Mouse (Mus musculus): Measurements from ENCODE around the gene Gfap. TPM values are rescaled to one million over a fixed set of nuclear protein-coding genes. Genes with fewer than 3 reads are reported as not detected.

Gfap gene
- polyA plus RNA-seq, 1 experiment from 2014 or later, result 0.30 TPM

Other genes starting within 250 kb of the Gfap start
- 0.28 and 0.40 TPM in 2 replicates for gene Meioc, start 237.2 kb downstream of the Gfap start, polyA plus RNA-seq (2015; fragmentation: Nextera tagmentation; extraction: Ambion mirVana)
- gene Ccdc43, start 203.1 kb downstream of the Gfap start, polyA plus RNA-seq (2015; fragmentation: Nextera tagmentation; extraction: Ambion mirVana), result 34.4 and 38.2 TPM in 2 replicates
- 5.2 and 5.3 TPM in 2 replicates for gene Adam11, start 139.5 kb downstream of the Gfap start, polyA plus RNA-seq (2015; fragmentation: Nextera tagmentation; extraction: Ambion mirVana)
- 45.5 and 46.3 TPM in 2 replicates for gene Gjc1, start 81.2 kb downstream of the Gfap start, polyA plus RNA-seq (2015; fragmentation: Nextera tagmentation; extraction: Ambion mirVana)
- 6.4 and 9.9 TPM in 2 replicates for gene Higd1b, start 65.1 kb downstream of the Gfap start, polyA plus RNA-seq (2015; fragmentation: Nextera tagmentation; extraction: Ambion mirVana)
- 114 and 115 TPM in 2 replicates for gene Eftud2, start 19.9 kb downstream of the Gfap start, polyA plus RNA-seq (2015; fragmentation: Nextera tagmentation; extraction: Ambion mirVana)
- 0.64 and 0.77 TPM in 2 replicates for gene Ccdc103, start 19.7 kb downstream of the Gfap start, polyA plus RNA-seq (2015; fragmentation: Nextera tagmentation; extraction: Ambion mirVana)
- gene Fam187a, start 15.7 kb downstream of the Gfap start, polyA plus RNA-seq (2015; fragmentation: Nextera tagmentation; extraction: Ambion mirVana), result 0.09 TPM in 1 of 2 replicates, not detected in the other
- gene Kif18b, start 24.2 kb upstream of the Gfap start, polyA plus RNA-seq (2015; fragmentation: Nextera tagmentation; extraction: Ambion mirVana), result 6.6 and 7.6 TPM in 2 replicates
- 0.32 and 0.39 TPM in 2 replicates for gene C1ql1, start 45.8 kb upstream of the Gfap start, polyA plus RNA-seq (2015; fragmentation: Nextera tagmentation; extraction: Ambion mirVana)
- 39.1 and 41.7 TPM in 2 replicates for gene Nmt1, start 127.3 kb upstream of the Gfap start, polyA plus RNA-seq (2015; fragmentation: Nextera tagmentation; extraction: Ambion mirVana)
- gene Dcakd, start 127.4 kb upstream of the Gfap start, polyA plus RNA-seq (2015; fragmentation: Nextera tagmentation; extraction: Ambion mirVana), result 66.9 and 77.5 TPM in 2 replicates
- gene Plcd3, start 200.7 kb upstream of the Gfap start, polyA plus RNA-seq (2015; fragmentation: Nextera tagmentation; extraction: Ambion mirVana), result 13.6 and 17.0 TPM in 2 replicates
- 21.5 and 21.8 TPM in 2 replicates for gene Acbd4, start 200.8 kb upstream of the Gfap start, polyA plus RNA-seq (2015; fragmentation: Nextera tagmentation; extraction: Ambion mirVana)
- 2.9 TPM in 2 replicates for gene Hexim1, start 215.3 kb upstream of the Gfap start, polyA plus RNA-seq (2015; fragmentation: Nextera tagmentation; extraction: Ambion mirVana)
- 6.1 and 7.4 TPM in 2 replicates for gene Hexim2, start 231.5 kb upstream of the Gfap start, polyA plus RNA-seq (2015; fragmentation: Nextera tagmentation; extraction: Ambion mirVana)

Data from heart, embryonic 16.5 days (tissue).